Mouse (Mus musculus): ENCODE measurements around the gene Rptor.

DNA sequence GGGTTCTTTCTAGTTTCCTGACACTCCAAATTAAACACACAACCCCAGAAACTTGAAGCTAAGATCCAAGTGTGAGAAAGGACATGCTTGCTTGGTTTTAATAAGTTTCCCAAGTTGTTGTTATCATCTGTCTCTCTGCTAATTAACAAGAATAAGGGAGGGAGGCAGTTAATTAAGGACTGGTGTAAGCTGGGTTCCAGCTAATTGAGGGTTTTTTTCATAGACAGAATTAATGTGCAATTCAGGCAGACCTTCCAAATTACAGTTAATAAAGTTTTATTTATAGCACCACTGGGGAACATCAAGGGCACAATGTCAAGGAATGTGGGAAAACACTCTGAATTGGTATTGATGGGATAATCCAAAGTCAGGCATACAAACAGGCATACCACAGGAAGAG lies 230.6 kb downstream of the Rptor start:
- TF ChIP-seq ZC3H11A (IDR thresholded peaks at IDR 0.05; ENCODE audit: low read depth, low read length) (no peak), POLR2A (IDR thresholded peaks at IDR 0.05; ENCODE audit: control insufficient read depth in 1 of 2, insufficient read depth in 1 of 2, low read depth in 1 of 2, low read length in 2 of 2, poor library complexity in 1 of 2) (no peak), POLR2AphosphoS5 (IDR thresholded peaks at IDR 0.05; ENCODE audit: borderline replicate concordance, low read depth, low read length) (no peak), MAZ (IDR thresholded peaks at IDR 0.05; ENCODE audit: low read depth, low read length) (no peak), MAFK (IDR thresholded peaks at IDR 0.05; ENCODE audit: borderline replicate concordance, low read depth, low read length) (no peak), CTCF (IDR thresholded peaks at IDR 0.05 in 2 of 3, conservative IDR thresholded peaks at IDR 0.05 in 1 of 3; ENCODE audit: control insufficient read depth in 1 of 3, insufficient read depth in 1 of 3, low read depth in 2 of 3, low read length in 3 of 3, poor library complexity in 1 of 3, severe bottlenecking in 1 of 3) (no peak), E2F4 (IDR thresholded peaks at IDR 0.05; ENCODE audit: borderline replicate concordance, low read depth, low read length) (no peak), CHD2 (IDR thresholded peaks at IDR 0.05; ENCODE audit: low read length) (no peak), HCFC1 (IDR thresholded peaks at IDR 0.05; ENCODE audit: low read depth, low read length) (no peak), JUND (IDR thresholded peaks at IDR 0.05; ENCODE audit: low read depth, low read length) (no peak), MAX (IDR thresholded peaks at IDR 0.05; ENCODE audit: low read length) (no peak), ZKSCAN1 (IDR thresholded peaks at IDR 0.05; ENCODE audit: low read depth, low read length) (no peak)

Data from MEL (cell line).